Mouse (Mus musculus): Measurements from ENCODE around the gene Timm9. TPM values are rescaled to one million over a fixed set of nuclear protein-coding genes. Genes with fewer than 3 reads are reported as not detected.

The Timm9 gene
- 10 to 100 TPM; 16.3 to 16.9 TPM for polyA plus RNA-seq (2012; fragmentation: generic; extraction: Trizol)

GRCm38 (mm10) chr12:71136130-71136973 is at the start of gene Timm9, which contains the start of gene 2700049A03Rik:
Timm9 (minus strand) TSS chr12:71136684.
2700049A03Rik (plus strand) TSS chr12:71136848.

GRCm38 (mm10) chr12:71111331-71111730 is 25.2 kb downstream of the Timm9 start, which contains the start of gene Tomm20l:
Tomm20l (plus strand) TSS chr12:71111428.

Other genes with a start within 250 kb of the Timm9 start
- gene Actr10, start 198.8 kb downstream of the Timm9 start, polyA plus RNA-seq (2012; fragmentation: generic; extraction: Trizol) = 100 to 1,000 TPM in 1 of 2 experiments, 10 to 100 TPM in 1; 91.4 to 109 TPM
- 100 to 1,000 TPM in 1 of 2 experiments, 10 to 100 TPM in 1; 48.4 to 115 TPM for gene Psma3, start 162.1 kb downstream of the Timm9 start, polyA plus RNA-seq (2012; fragmentation: generic; extraction: Trizol)
- 1 to 10 TPM in 1 of 2 experiments, under 1 TPM in 1; 0.57 to 2.7 TPM for gene Arid4a, start 120.7 kb downstream of the Timm9 start, polyA plus RNA-seq (2012; fragmentation: generic; extraction: Trizol)
- not detected for gene Tomm20l, start 25.3 kb downstream of the Timm9 start, polyA plus RNA-seq (2012; fragmentation: generic; extraction: Trizol)
- 1 to 10 TPM in 1 of 2 experiments, under 1 TPM in 1; 0.26 to 2.5 TPM for gene 2700049A03Rik, start 164 bp upstream of the Timm9 start, polyA plus RNA-seq (2012; fragmentation: generic; extraction: Trizol)
- 1 to 10 TPM in 1 of 2 experiments, under 1 TPM in 1; 0.01 to 3.3 TPM for gene Dact1, start 173.2 kb upstream of the Timm9 start, polyA plus RNA-seq (2012; fragmentation: generic; extraction: Trizol)

Measured in C3H10T1/2 (cell line).